Mouse (Mus musculus) layer of hippocampus, adult 9-10 months (tissue): ENCODE data around the gene Olfr313.

Experiments
- DNase-seq: peaks from one replicate; pipeline ENCODE4 v3.0.0; 2022; ENCODE audit warnings: low spot score

Olfr313 gene

DNA sequence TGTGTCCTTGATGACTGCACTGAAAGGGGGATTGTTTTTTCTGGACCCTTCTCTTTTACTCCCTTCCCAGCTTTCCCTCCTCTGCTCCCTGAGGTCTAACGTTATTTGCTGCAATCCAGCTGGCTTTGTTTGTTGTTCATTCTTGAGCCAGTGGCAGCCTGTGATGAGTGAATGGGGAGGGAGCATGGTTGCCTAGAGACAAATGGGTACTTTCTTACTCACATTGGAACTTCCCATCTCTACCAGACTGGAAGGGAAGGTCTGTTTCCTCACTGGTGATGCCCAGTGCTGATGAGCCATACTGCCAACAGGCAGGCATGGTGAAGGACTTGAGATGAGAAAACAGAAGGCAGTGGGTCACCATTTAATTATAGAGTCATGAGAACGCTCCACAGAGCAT is 34.9 kb downstream of the Olfr313 start:
- DNase-seq: no peak

GRCm38 (mm10) chr11:58860744-58861143 is 45.9 kb downstream of the Olfr313 start:
- DNase-seq: no peak

DNA sequence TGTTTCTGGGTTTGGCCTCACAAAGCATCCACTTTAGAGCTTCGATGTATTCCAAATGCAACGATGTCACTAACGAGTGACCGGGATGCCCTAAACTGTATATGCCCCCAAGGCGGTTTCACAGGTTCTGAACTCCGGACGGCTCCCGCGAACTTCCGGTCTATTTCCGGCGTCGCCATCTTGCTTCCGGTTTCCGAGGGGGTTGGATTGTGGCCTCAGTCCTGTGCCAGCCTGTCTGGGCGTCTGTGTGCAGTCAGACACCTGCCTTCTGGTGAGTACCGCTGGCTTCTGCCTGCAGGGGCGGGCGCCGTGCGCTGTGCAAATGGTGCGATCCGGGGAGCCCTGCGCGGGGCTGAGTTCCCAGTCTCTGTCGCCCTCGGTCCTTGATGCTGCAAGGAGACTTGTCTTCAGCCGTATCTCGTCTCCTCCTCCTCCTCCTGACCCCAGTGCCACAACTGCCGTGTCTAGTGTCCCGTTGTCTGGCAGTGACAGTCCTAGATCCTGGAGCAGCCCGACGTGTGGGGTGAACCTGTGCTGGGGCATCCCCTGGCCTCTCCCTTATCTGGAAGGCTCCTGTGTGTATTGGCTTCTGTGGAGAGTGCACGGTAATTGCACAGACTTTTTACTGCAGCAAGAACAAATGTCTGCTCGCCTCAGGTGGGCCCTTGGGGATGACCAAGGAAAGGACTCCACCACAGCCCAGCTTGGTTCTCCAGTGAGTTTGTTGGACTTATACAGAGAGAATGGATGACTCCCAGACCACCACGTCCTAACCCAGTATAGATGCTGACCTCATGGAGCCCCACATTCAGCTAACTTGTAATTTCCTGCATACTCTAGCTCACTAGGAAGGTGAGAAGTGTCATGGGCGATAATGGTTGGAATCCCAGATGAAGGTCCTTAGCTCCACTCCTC is 52.5 kb downstream of the Olfr313 start, which contains the start of gene 2810021J22Rik:
Gene 2810021J22Rik (plus strand): TSS at position 178 of the 915 bp plus-strand sequence.
- DNase-seq: no peak

- DNase-seq: no peak
These were observed 53.1 kb downstream of the Olfr313 start for GRCm38 (mm10) chr11:58867954-58868330.
